Mouse (Mus musculus) neural tube, embryonic 14.5 days (tissue): ENCODE data around the gene Map3k12. TPM values are rescaled to one million over a fixed set of nuclear protein-coding genes. Genes with fewer than 3 reads are reported as not detected.
A peak's percentile ranks its signal among the peaks of the same experiment; 100 is the strongest.

ENCODE experiments used
- ATAC-seq: fragments of 200-750 bp; cut with Nextera tagmentation; 2 replicates; pipeline ENCODE4 v1.8.0; 2017; ENCODE audit warnings: low read depth, mild to moderate bottlenecking, moderate TSS enrichment, moderate library complexity
- H3K27ac ChIP-seq: fragments of 300-500 bp; sonication (generic); 2 replicates; pipeline ENCODE4 v1.5.1; 2014; ENCODE audit warnings: low read depth, mild to moderate bottlenecking, control low read depth, low read length, moderate library complexity, mixed read lengths
- H3K27me3 ChIP-seq: fragments of 300-500 bp; sonication (generic); 2 replicates; pipeline ENCODE4 v1.6.1; 2014; ENCODE audit warnings: low read length; ENCODE audit not compliant: control insufficient read depth, insufficient read depth
- H3K36me3 ChIP-seq: fragments of 300-500 bp; sonication (generic); 2 replicates; pipeline ENCODE4 v1.6.1; 2014; ENCODE audit warnings: low read length, mixed read lengths; ENCODE audit not compliant: control insufficient read depth, insufficient read depth
- H3K4me1 ChIP-seq: fragments of 300-500 bp; sonication (generic); 2 replicates; pipeline ENCODE4 v1.6.1; 2014; ENCODE audit warnings: low read length; ENCODE audit not compliant: control insufficient read depth, insufficient read depth
- H3K4me2 ChIP-seq: fragments of 300-500 bp; sonication (generic); 2 replicates; pipeline ENCODE4 v1.6.1; 2014; ENCODE audit warnings: mild to moderate bottlenecking, low read depth, low read length, control low read depth
- H3K4me3 ChIP-seq: fragments of 300-500 bp; sonication (generic); 2 replicates; pipeline ENCODE4 v1.5.1; 2014; ENCODE audit warnings: low read depth, low read length, control low read depth, mixed read lengths
- H3K9ac ChIP-seq: fragments of 300-500 bp; sonication (generic); replicated peaks from 2 replicates; pipeline ENCODE4 v1.6.1; 2014; ENCODE audit warnings: low read depth, mild to moderate bottlenecking, control low read depth, low read length, mixed read lengths
- H3K9me3 ChIP-seq: fragments of 300-500 bp; sonication (generic); 2 replicates; pipeline ENCODE4 v1.6.1; 2016; ENCODE audit warnings: low read length; ENCODE audit not compliant: control insufficient read depth
- WGBS: fragments of 180-500 bp; shearing (Covaris S2); extraction: QIAGEN DNeasy Blood & Tissue Kit; methylation state at CpG from one replicate; pipeline ENCODE4 v1.1.7; 2014; 5-methylcytosine and 5-hydroxymethylcytosine counted together
- polyA plus RNA-seq: library from polyadenylated mRNA; unstranded; fragments of >200 nt; fragmentation: Nextera tagmentation; extraction: Ambion mirVana; gene quantifications from 2 replicates; pipeline ENCODE4 v1.2.1, GENCODE M21; 2014

Map3k12 gene
- polyA plus RNA-seq: 44.8 and 48.8 TPM in 2 replicates

- Histone ChIP-seq H3K4me1 (peaks cover 30% of the 10 kb centered on the region), H3K9ac (peak within 1 kb of the TSS; percentile 73), H3K4me3 (peak within 1 kb of the TSS; percentile 53), H3K4me2 (peak within 1 kb of the TSS; percentile 98), H3K9me3 (no peaks in the 10 kb centered on the region), H3K27me3 (no peaks in the 10 kb centered on the region), H3K36me3 (no peaks in the 10 kb centered on the region), H3K27ac (peak within 1 kb of the TSS; percentile 98)
- peak; percentile 23 for ATAC-seq
- WGBS: under 1% methylated on average over 39 of the region's 43 CpGs
Observed at GRCm38 (mm10) chr15:102516728-102517404, at the start of gene Map3k12. Gene Map3k12, minus strand, starts transcription at chr15:102517064.

GRCm38 (mm10) chr15:102563681-102564080 is 46.8 kb upstream of the Map3k12 start:
- Histone ChIP-seq H3K4me3 (no peak overlapping the region), H3K4me2 (no peak overlapping the region), H3K4me1 (no peaks in the 10 kb centered on the region), H3K9ac (no peak overlapping the region), H3K27me3 (no peaks in the 10 kb centered on the region), H3K9me3 (no peaks in the 10 kb centered on the region), H3K36me3 (no peaks in the 10 kb centered on the region), H3K27ac (no peak overlapping the region)
- no peak for ATAC-seq
- 64% methylated on average over 5 of the region's 5 CpGs for WGBS

- Histone ChIP-seq H3K4me3 (no peak overlapping the region), H3K9me3 (no peaks in the 10 kb centered on the region), H3K27me3 (no peaks in the 10 kb centered on the region), H3K36me3 (no peaks in the 10 kb centered on the region), H3K4me1 (no peaks in the 10 kb centered on the region), H3K27ac (0 out of 2 replicates have a peak overlapping the region, but pooled peaks have one; percentile 28), H3K9ac (no peak overlapping the region), H3K4me2 (no peak overlapping the region)
- no peak for ATAC-seq
- 64% methylated on average over 3 of the region's 3 CpGs for WGBS
Observed at GRCm38 (mm10) chr15:102563061-102563460, 46.2 kb upstream of the Map3k12 start.

- H3K4me1 ChIP-seq: no peaks in the 10 kb centered on the region
- no peak overlapping the region for H3K4me3 ChIP-seq
- WGBS: 65% methylated on average over 1 of the region's 1 CpGs
- H3K27me3 ChIP-seq: no peaks in the 10 kb centered on the region
- peak overlapping the region; percentile 28; the same call in 1 of the 2 replicates for H3K27ac ChIP-seq
- H3K4me2 ChIP-seq: no peak overlapping the region
- no peak overlapping the region for H3K9ac ChIP-seq
- H3K9me3 ChIP-seq: no peaks in the 10 kb centered on the region
- no peaks in the 10 kb centered on the region for H3K36me3 ChIP-seq
- no peak for ATAC-seq
Observed at GRCm38 (mm10) chr15:102562491-102562890, 45.6 kb upstream of the Map3k12 start.

- H3K9ac ChIP-seq: no peak overlapping the region
- no peak overlapping the region for H3K4me2 ChIP-seq
- H3K9me3 ChIP-seq: no peaks in the 10 kb centered on the region
- H3K4me1 ChIP-seq: no peaks in the 10 kb centered on the region
- no peak overlapping the region for H3K4me3 ChIP-seq
- H3K27me3 ChIP-seq: no peaks in the 10 kb centered on the region
- H3K27ac ChIP-seq: no peak overlapping the region
- no peak for ATAC-seq
- peaks cover 20% of the 10 kb centered on the region; the same call in 1 of the 2 replicates for H3K36me3 ChIP-seq
Observed at GRCm38 (mm10) chr15:102557580-102557979, 40.7 kb upstream of the Map3k12 start.

- Histone ChIP-seq H3K4me1 (no peaks in the 10 kb centered on the region), H3K9ac (no peak overlapping the region), H3K27ac (no peak overlapping the region), H3K4me3 (no peak overlapping the region), H3K27me3 (no peaks in the 10 kb centered on the region), H3K36me3 (peaks cover 29% of the 10 kb centered on the region), H3K9me3 (no peaks in the 10 kb centered on the region), H3K4me2 (no peak overlapping the region)
- no peak for ATAC-seq
- 95% methylated on average over 1 of the region's 1 CpGs for WGBS
Observed at GRCm38 (mm10) chr15:102555581-102555980, 38.7 kb upstream of the Map3k12 start.

GRCm38 (mm10) chr15:102552599-102552998 is 35.7 kb upstream of the Map3k12 start:
- WGBS: 97% methylated on average over 5 of the region's 5 CpGs
- Histone ChIP-seq H3K4me1 (no peaks in the 10 kb centered on the region), H3K36me3 (peaks cover 30% of the 10 kb centered on the region), H3K4me3 (no peak overlapping the region), H3K27me3 (no peaks in the 10 kb centered on the region), H3K9me3 (no peaks in the 10 kb centered on the region), H3K4me2 (no peak overlapping the region), H3K9ac (no peak overlapping the region), H3K27ac (no peak overlapping the region)
- ATAC-seq: no peak

- no peaks in the 10 kb centered on the region for H3K27me3 ChIP-seq
- peaks cover 22% of the 10 kb centered on the region for H3K36me3 ChIP-seq
- H3K4me2 ChIP-seq: no peak overlapping the region
- H3K4me1 ChIP-seq: no peaks in the 10 kb centered on the region
- no peaks in the 10 kb centered on the region for H3K9me3 ChIP-seq
- peak overlapping the region; percentile 45; the same call in 1 of the 2 replicates for H3K27ac ChIP-seq
- WGBS: 78% methylated on average over 3 of the region's 3 CpGs
- ATAC-seq: no peak; the same call in 1 of the 2 replicates
- no peak overlapping the region for H3K9ac ChIP-seq
- H3K4me3 ChIP-seq: no peak overlapping the region
Observed at GRCm38 (mm10) chr15:102547478-102547877, 30.6 kb upstream of the Map3k12 start.

- Histone ChIP-seq H3K9me3 (no peaks in the 10 kb centered on the region), H3K4me3 (no peak overlapping the region), H3K9ac (no peak overlapping the region), H3K4me2 (no peak overlapping the region), H3K4me1 (no peaks in the 10 kb centered on the region), H3K27ac (peak overlapping the region; percentile 45; the same call in 1 of the 2 replicates), H3K27me3 (no peaks in the 10 kb centered on the region), H3K36me3 (peaks cover 18% of the 10 kb centered on the region)
- 72% methylated on average over 3 of the region's 3 CpGs for WGBS
- ATAC-seq: peak; percentile 49; the same call in 1 of the 2 replicates
Observed at GRCm38 (mm10) chr15:102546677-102547427, 30.0 kb upstream of the Map3k12 start.
